Mouse (Mus musculus) lung, postnatal 0 days (tissue): Measurements from ENCODE around the gene Olfr547. TPM values are rescaled to one million over a fixed set of nuclear protein-coding genes. Genes with fewer than 3 reads are reported as not detected.

ENCODE experiments used
- ATAC-seq: fragments of 200-750 bp; cut with Nextera tagmentation; 2 replicates; pipeline ENCODE4 v1.8.0; 2017; ENCODE audit warnings: moderate library complexity
- DNase-seq: peaks from one replicate; pipeline ENCODE4 v3.0.0-alpha.2; 2016; ENCODE audit warnings: low spot score
- H3K27ac ChIP-seq: fragments of 300-500 bp; sonication (generic); 2 replicates; pipeline ENCODE4 v1.5.1; 2014; ENCODE audit warnings: antibody characterized with exemption, mild to moderate bottlenecking, low read length, mixed read lengths
- H3K27me3 ChIP-seq: fragments of 300-500 bp; sonication (generic); replicated peaks from 2 replicates; pipeline ENCODE4 v1.6.1; 2014; ENCODE audit warnings: low read length, mixed read lengths; ENCODE audit not compliant: insufficient read depth
- H3K36me3 ChIP-seq: fragments of 300-500 bp; sonication (generic); 2 replicates; pipeline ENCODE4 v1.6.1; 2014; ENCODE audit warnings: low read length, mixed read lengths; ENCODE audit not compliant: insufficient read depth
- H3K4me1 ChIP-seq: fragments of 300-500 bp; sonication (generic); 2 replicates; pipeline ENCODE4 v1.6.1; 2014; ENCODE audit warnings: antibody characterized with exemption, low read depth, low read length, mixed read lengths; ENCODE audit not compliant: insufficient read depth
- H3K4me2 ChIP-seq: fragments of 300-500 bp; sonication (generic); replicated peaks from 2 replicates; pipeline ENCODE4 v1.6.1; 2014; ENCODE audit warnings: low read depth, mild to moderate bottlenecking, low read length, moderate library complexity, mixed read lengths
- H3K4me3 ChIP-seq: fragments of 300-500 bp; sonication (generic); 2 replicates; pipeline ENCODE4 v1.5.1; 2014; ENCODE audit warnings: low read depth, low read length
- H3K9ac ChIP-seq: fragments of 300-500 bp; sonication (generic); replicated peaks from 2 replicates; pipeline ENCODE4 v1.6.1; 2014; ENCODE audit warnings: low read depth, mild to moderate bottlenecking
- H3K9me3 ChIP-seq: fragments of 300-500 bp; sonication (generic); 2 replicates; pipeline ENCODE4 v1.6.1; 2016; ENCODE audit warnings: low read length, mixed read lengths
- CTCF ChIP-seq: IDR thresholded peaks from 2 replicates; pipeline ENCODE4 v1.5.1; 2016; ENCODE audit warnings: antibody characterized with exemption, mild to moderate bottlenecking
- EP300 ChIP-seq: IDR thresholded peaks from 2 replicates; pipeline ENCODE4 v1.6.1; 2016; ENCODE audit warnings: antibody characterized with exemption, mild to moderate bottlenecking, control low read depth
- WGBS: fragments of 180-500 bp; shearing (Covaris S2); extraction: QIAGEN DNeasy Blood & Tissue Kit; methylation state at CpG from one replicate; pipeline ENCODE4 v1.1.7; 2014; 5-methylcytosine and 5-hydroxymethylcytosine counted together
- polyA plus RNA-seq: library from polyadenylated mRNA; unstranded; fragments of >200 nt; fragmentation: Nextera tagmentation; extraction: Ambion mirVana; gene quantifications from 2 replicates; pipeline ENCODE4 v1.2.1, GENCODE M21; 2015

Olfr547 gene
- polyA plus RNA-seq, 1 experiment from 2014 or later = not detected

DNA sequence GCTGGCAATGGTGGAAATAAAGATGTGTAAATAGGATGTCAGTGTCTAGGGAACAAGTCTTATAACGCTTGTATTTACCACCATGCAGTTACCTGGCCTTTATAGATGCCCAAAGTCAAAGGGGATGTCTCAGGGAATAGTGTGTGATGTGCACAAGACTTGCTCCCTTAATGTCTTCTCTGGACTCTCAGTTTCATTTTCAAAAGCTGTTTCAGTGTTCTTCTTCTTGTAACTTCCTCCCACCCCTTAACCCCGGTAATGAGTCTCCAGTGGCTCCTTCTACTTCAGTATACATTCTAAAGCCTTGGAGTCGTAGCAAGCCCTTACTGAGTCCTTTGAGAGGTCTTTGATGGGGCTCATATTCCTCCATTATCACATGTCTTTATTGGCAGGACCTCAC is 18.7 kb downstream of the Olfr547 start:
- TF ChIP-seq CTCF (no peak), EP300 (no peak)
- Histone ChIP-seq H3K4me2 (no peak overlapping the region), H3K27ac (no peak overlapping the region), H3K4me3 (no peak overlapping the region), H3K9me3 (no peaks in the 10 kb centered on the region), H3K4me1 (no peaks in the 10 kb centered on the region), H3K27me3 (no peaks in the 10 kb centered on the region), H3K36me3 (no peaks in the 10 kb centered on the region), H3K9ac (no peak overlapping the region)
- no peak for DNase-seq
- no peak for ATAC-seq
- WGBS = 72% methylated on average over 3 of the region's 3 CpGs

DNA sequence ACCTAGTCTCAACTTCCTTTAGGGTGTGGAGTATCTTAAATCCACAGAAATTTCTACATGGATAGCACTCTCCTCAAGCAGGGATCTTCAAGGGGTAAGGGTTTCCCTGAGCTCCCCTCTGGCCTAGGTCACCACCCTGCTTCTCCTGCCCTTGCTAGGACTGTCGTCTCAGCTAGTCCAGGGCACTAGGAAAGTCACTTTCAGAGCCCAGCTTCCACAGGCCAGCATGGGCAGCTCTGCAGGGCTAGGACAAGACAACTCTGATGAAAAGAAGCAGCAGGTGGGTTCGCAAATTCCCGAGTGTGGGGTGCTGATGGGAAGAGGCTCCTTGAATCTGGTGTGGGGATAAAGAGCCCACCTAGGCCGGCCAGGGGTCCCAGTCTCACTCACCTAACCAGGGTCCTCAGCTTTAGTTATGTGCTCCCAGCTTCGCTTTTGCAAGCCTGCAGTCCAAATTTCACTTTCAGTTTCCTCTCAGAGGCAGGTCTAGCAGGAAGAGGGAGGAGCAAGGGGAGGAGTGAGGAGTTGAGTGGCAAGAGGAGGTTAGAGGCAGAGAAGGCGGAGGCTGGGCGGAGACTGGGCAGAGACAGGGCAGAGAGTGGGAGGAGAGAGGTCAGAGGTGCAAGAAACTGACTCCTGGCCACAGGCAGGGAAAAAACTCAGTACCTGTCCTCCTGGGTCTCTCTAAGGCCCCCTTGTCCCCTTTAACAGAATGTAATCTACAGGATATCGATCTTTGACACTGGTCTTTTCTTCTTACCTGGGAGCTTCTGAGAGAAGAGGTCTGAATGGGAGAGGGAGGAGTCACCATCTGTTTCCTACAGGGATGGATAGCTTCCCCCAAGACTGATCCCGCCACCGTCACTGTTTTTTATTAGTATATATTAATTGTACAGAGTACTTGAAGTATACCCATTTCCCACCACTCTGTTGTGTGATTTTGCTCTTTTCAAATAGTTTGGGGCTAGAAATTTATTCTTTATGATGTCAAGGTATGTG is 30.7 kb downstream of the Olfr547 start, which contains the start of gene Trim21:
Trim21 (minus strand) TSS at position 488 of the 999 bp plus-strand sequence.
- TF ChIP-seq CTCF (no peak), EP300 (no peak)
- WGBS = 13% methylated on average over 10 of the region's 10 CpGs
- peak; percentile 100 for ATAC-seq
- Histone ChIP-seq H3K4me3 (peak within 1 kb of the TSS; percentile 65), H3K36me3 (peaks cover 13% of the 10 kb centered on the region; the same call in 1 of the 2 replicates), H3K9ac (peak within 1 kb of the TSS; percentile 59), H3K4me2 (peak within 1 kb of the TSS; percentile 67), H3K27ac (peak within 1 kb of the TSS; percentile 60; the same call in 1 of the 2 replicates), H3K27me3 (no peaks in the 10 kb centered on the region), H3K4me1 (no peaks in the 10 kb centered on the region; the same call in none of the 2 replicates), H3K9me3 (no peaks in the 10 kb centered on the region)
- peak; percentile 97 for DNase-seq

DNA sequence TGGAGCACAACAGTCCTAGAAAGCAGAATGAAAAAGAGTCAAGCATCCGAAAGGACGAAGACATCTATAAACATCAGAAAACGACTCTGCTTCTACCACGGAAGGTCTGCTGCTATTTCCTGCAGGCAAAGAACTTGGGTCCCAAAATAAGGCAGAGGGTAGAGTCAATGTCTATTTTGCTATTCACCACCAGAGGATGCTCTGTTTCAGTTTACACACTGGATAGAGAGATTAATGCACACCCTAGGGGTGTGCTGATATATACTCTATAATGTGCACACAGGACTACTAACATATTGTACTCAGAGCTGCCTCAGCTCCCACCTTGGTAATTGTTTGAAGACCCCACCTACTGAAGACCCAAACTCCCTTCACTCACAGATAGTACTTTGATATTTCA is 31.7 kb downstream of the Olfr547 start:
- H3K4me3 ChIP-seq = no peak overlapping the region
- H3K9ac ChIP-seq = no peak overlapping the region
- 0 out of 2 replicates have a peak, but pooled peaks cover 9% of the 10 kb centered on the region for H3K36me3 ChIP-seq
- H3K4me2 ChIP-seq = no peak overlapping the region
- H3K27me3 ChIP-seq = no peaks in the 10 kb centered on the region
- no peaks in the 10 kb centered on the region; the same call in none of the 2 replicates for H3K4me1 ChIP-seq
- WGBS = 79% methylated on average over 4 of the region's 4 CpGs
- TF ChIP-seq EP300 = no peak
- peak; percentile 35 for TF ChIP-seq CTCF
- ATAC-seq (no peak), DNase-seq (no peak)
- no peaks in the 10 kb centered on the region for H3K9me3 ChIP-seq
- no peak overlapping the region for H3K27ac ChIP-seq

DNA sequence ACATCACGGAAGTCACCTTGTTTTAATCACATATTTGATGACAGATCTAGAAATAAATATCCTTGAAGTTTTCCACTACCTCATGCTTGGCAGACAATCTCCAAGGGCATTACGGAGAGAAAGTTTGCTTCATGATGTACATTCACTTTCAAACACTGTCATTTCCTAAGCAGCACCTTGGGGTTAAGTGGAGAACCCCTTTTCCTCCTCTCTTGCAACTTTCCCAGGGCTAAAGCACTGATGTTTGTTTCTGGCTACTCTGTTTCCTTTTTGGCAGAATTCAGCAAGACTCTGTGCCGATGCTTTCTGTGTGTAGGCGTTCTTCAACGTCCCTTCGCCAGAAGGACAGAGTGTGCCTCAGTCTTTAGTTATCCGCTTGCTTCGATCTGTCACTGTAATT is 36.6 kb downstream of the Olfr547 start, which contains the start of gene Olfr550:
Olfr550 (plus strand) TSS at position 301 of the 400 bp plus-strand sequence.
- Histone ChIP-seq H3K27ac (no peak within 1 kb of the TSS), H3K27me3 (no peaks in the 10 kb centered on the region), H3K36me3 (no peaks in the 10 kb centered on the region), H3K4me2 (no peak within 1 kb of the TSS), H3K9me3 (no peaks in the 10 kb centered on the region), H3K4me1 (no peaks in the 10 kb centered on the region), H3K9ac (no peak within 1 kb of the TSS), H3K4me3 (no peak within 1 kb of the TSS)
- 82% methylated on average over 8 of the region's 8 CpGs for WGBS
- DNase-seq (no peak), ATAC-seq (no peak)
- no peak for TF ChIP-seq CTCF
- TF ChIP-seq EP300 = no peak

DNA sequence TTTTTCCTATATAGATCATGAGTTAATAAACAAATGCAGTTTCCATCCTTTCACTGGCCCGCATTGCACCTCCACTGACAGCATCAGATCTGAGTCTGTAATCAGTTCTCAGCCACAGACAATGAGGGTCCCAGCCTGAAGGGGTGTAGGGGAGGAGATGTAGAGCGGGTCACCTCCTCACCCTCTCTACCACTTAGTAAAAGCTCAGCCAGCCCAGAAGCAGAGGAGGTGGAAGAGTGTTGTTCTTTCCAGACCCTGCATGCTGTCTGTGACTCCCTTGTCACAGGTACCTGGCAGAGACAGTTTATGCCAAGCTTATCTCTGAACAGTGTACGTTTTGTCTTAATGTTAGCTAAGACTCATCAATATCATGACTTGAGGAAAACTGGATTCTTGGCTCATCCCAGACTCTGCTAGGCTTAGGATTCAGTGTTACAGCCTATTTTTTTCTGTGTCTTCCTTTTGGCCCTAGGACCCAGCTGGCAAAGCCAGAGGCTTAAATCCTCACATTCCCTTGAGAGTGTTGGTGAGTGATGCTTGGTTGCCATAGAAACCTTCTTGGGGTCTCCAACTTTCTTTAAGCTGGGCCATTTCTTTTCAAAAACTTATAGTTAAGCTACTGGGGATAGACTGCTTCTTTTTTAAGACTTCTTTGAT is 38.8 kb downstream of the Olfr547 start:
- no peak for DNase-seq
- no peak overlapping the region for H3K27ac ChIP-seq
- 64% methylated on average over 3 of the region's 3 CpGs for WGBS
- TF ChIP-seq EP300 = no peak
- no peak overlapping the region for H3K9ac ChIP-seq
- ATAC-seq = no peak
- H3K36me3 ChIP-seq = no peaks in the 10 kb centered on the region
- H3K4me2 ChIP-seq = no peak overlapping the region
- H3K4me1 ChIP-seq = no peaks in the 10 kb centered on the region
- H3K4me3 ChIP-seq = no peak overlapping the region
- no peaks in the 10 kb centered on the region for H3K27me3 ChIP-seq
- H3K9me3 ChIP-seq = no peaks in the 10 kb centered on the region

DNA sequence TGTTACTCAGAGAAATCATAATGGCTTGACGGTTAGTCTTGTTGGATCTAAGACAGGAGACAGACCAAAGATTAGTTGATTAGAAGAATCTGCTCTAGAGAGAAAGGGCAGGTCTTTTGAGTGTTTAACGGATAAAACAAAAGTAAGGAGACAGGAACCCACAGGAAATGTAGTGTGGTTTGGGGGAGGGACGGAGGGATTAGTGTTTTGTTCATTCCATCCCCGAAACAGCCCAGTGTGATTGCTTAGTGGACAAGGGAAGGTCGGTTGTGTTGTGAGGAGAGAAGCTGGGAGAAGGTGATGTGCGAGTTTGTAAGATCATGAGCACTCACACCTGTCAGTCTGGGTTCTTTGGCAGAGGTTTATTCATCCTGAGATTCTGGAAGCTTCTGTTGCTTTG is 41.4 kb downstream of the Olfr547 start:
- WGBS = 55% methylated on average over 6 of the region's 6 CpGs
- H3K9me3 ChIP-seq = no peaks in the 10 kb centered on the region
- no peak for ATAC-seq

More for the DNA sequence above, 41.4 kb downstream of the Olfr547 start:
- DNase-seq = no peak
- H3K4me2 ChIP-seq = no peak overlapping the region
- no peak overlapping the region for H3K4me3 ChIP-seq
- no peak overlapping the region for H3K9ac ChIP-seq
- no peaks in the 10 kb centered on the region for H3K4me1 ChIP-seq
- no peaks in the 10 kb centered on the region for H3K27me3 ChIP-seq
- no peaks in the 10 kb centered on the region for H3K36me3 ChIP-seq
- no peak for TF ChIP-seq CTCF
- TF ChIP-seq EP300 = no peak
- H3K27ac ChIP-seq = no peak overlapping the region

Other genes starting within 250 kb of the Olfr547 start
- gene Rrm1, start 93.1 kb upstream of the Olfr547 start, polyA plus RNA-seq = 20.7 and 25.2 TPM in 2 replicates
- not detected in 2 replicates for gene Olfr543, start 53.1 kb upstream of the Olfr547 start, polyA plus RNA-seq
- not detected in 2 replicates for gene Olfr544, start 46.4 kb upstream of the Olfr547 start, polyA plus RNA-seq
- gene Olfr545, start 35.2 kb upstream of the Olfr547 start, polyA plus RNA-seq = not detected in 2 replicates
- gene Olfr548-ps1, start 6.1 kb downstream of the Olfr547 start, polyA plus RNA-seq = not detected in 2 replicates
- not detected in 2 replicates for gene Olfr549, start 15.1 kb downstream of the Olfr547 start, polyA plus RNA-seq
- gene Trim21, start 30.7 kb downstream of the Olfr547 start, polyA plus RNA-seq = 0.76 and 0.80 TPM in 2 replicates
- gene Olfr550, start 36.7 kb downstream of the Olfr547 start, polyA plus RNA-seq = 0.21 TPM in 2 replicates
- not detected in 2 replicates for gene Olfr551, start 57.1 kb downstream of the Olfr547 start, polyA plus RNA-seq
- not detected in 2 replicates for gene Olfr552, start 63.0 kb downstream of the Olfr547 start, polyA plus RNA-seq
- not detected in 2 replicates for gene Olfr553, start 83.5 kb downstream of the Olfr547 start, polyA plus RNA-seq
- not detected in 2 replicates for gene Olfr554, start 103.7 kb downstream of the Olfr547 start, polyA plus RNA-seq
- gene Olfr555, start 124.1 kb downstream of the Olfr547 start, polyA plus RNA-seq = not detected in 2 replicates
- not detected in 2 replicates for gene Olfr556, start 130.2 kb downstream of the Olfr547 start, polyA plus RNA-seq
- gene Trim68, start 152.6 kb downstream of the Olfr547 start, polyA plus RNA-seq = 11.6 and 13.2 TPM in 2 replicates
- gene Olfr557, start 161.2 kb downstream of the Olfr547 start, polyA plus RNA-seq = not detected in 2 replicates
- gene Olfr558, start 167.5 kb downstream of the Olfr547 start, polyA plus RNA-seq = 0.13 and 0.16 TPM in 2 replicates
- not detected in 2 replicates for gene Olfr33, start 184.3 kb downstream of the Olfr547 start, polyA plus RNA-seq
- gene Olfr559, start 192.7 kb downstream of the Olfr547 start, polyA plus RNA-seq = not detected in 2 replicates
- gene Olfr560, start 224.6 kb downstream of the Olfr547 start, polyA plus RNA-seq = not detected in 2 replicates
- gene Olfr78, start 224.7 kb downstream of the Olfr547 start, polyA plus RNA-seq = 0.04 and 0.12 TPM in 2 replicates
- gene Olfr561, start 236.5 kb downstream of the Olfr547 start, polyA plus RNA-seq = not detected in 2 replicates